Mouse (Mus musculus): ENCODE data around the gene Nhsl1.

DNA sequence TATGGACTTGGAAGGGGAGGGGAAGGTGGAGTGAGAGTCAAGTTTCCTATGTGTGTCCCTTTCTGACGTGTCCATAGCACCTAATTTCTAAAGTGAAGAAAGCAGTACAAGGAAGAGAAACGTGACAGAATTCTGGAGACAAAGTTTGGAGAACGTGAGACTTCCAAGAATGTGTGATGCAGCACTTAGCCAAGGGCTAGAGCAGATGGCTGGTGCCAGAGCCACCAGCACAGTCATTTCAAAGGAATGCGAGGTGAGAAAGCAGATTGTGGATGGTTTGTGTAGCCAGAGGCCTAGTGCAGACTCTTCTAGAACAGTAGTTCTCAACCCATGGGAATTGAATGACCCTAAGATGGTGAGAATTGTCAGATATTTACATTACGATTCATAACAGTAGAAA, 13.7 kb upstream of the Nhsl1 start:
- no peak for TF ChIP-seq CTCF (IDR thresholded peaks at IDR 0.05; ENCODE audit: low read depth, low read length)
- no peak for TF ChIP-seq GATA1 (IDR thresholded peaks at IDR 0.05; ENCODE audit: borderline replicate concordance, low read length)
- TF ChIP-seq TAL1 (conservative IDR thresholded peaks at IDR 0.05; ENCODE audit: low read depth, low read length): no peak
- TF ChIP-seq POLR2AphosphoS5 (IDR thresholded peaks at IDR 0.05; ENCODE audit: insufficient replicate concordance, low read depth, low read length): no peak
- TF ChIP-seq GATA2 (IDR thresholded peaks at IDR 0.05; ENCODE audit: borderline replicate concordance, low read depth, low read length): no peak
